Mouse (Mus musculus) left cerebral cortex, postnatal 4 days (tissue): Measurements from ENCODE around the gene Mettl1. TPM values are rescaled to one million over a fixed set of nuclear protein-coding genes. Genes with fewer than 3 reads are reported as not detected.

ENCODE experiments used
- DNase-seq: peaks from one replicate; pipeline ENCODE4 v3.0.0-alpha.2; 2022
- intact Hi-C: fragments of 180-260 bp; cut with DNase I; formaldehyde crosslinking; loops from one replicate; pipeline ENCODE4 v1.15.1; 2025
- total RNA-seq, 2 experiments: library from RNA; stranded (reverse); gene quantifications; 2 replicates each; pipeline ENCODE4 v1.2.3; 2021

Mettl1 gene
- 10 to 100 TPM; 13.8 to 14.9 TPM for total RNA-seq

- peak; percentile 43 for DNase-seq
Observed at GRCm38 (mm10) chr10:127041274-127041766, at the start of gene Mettl1, which contains the start of gene Eef1akmt3. Gene Mettl1, plus strand, starts transcription at chr10:127041414. Gene Eef1akmt3, minus strand, starts transcription at chr10:127041513.

GRCm38 (mm10) chr10:126991676-126992075, 49.5 kb upstream of the Mettl1 start:
- intact Hi-C loops, result loop anchor here (2.0 kb wide), 1 partner anchor 73 kb away; no protein-coding TSS in a partner anchor

More at GRCm38 (mm10) chr10:127041274-127041766, at the start of gene Mettl1, which contains the start of gene Eef1akmt3:
- intact Hi-C loops, result no loop called here

GRCm38 (mm10) chr10:126993621-126994020, 47.6 kb upstream of the Mettl1 start:
- no peak for DNase-seq
- intact Hi-C loops, result no loop called here

More at GRCm38 (mm10) chr10:126991676-126992075, 49.5 kb upstream of the Mettl1 start:
- no peak for DNase-seq

GRCm38 (mm10) chr10:126997340-126998113, 43.7 kb upstream of the Mettl1 start:
- peak; percentile 26 for DNase-seq
- intact Hi-C loops, result no loop called here

- intact Hi-C loops, result no loop called here
- DNase-seq, result no peak
Observed at GRCm38 (mm10) chr10:127000529-127000928, 40.7 kb upstream of the Mettl1 start, which contains the start of gene Avil. Gene Avil, plus strand, starts transcription at chr10:127000709.

- intact Hi-C loops, result no loop called here
- no peak for DNase-seq
Observed at GRCm38 (mm10) chr10:127001297-127001696, 39.9 kb upstream of the Mettl1 start.

GRCm38 (mm10) chr10:127002056-127002455, 39.2 kb upstream of the Mettl1 start:
- no peak for DNase-seq
- intact Hi-C loops, result no loop called here

GRCm38 (mm10) chr10:127002765-127003164, 38.4 kb upstream of the Mettl1 start:
- intact Hi-C loops, result no loop called here
- no peak for DNase-seq

- no peak for DNase-seq
- intact Hi-C loops, result no loop called here
Observed at GRCm38 (mm10) chr10:127003334-127003733, 37.9 kb upstream of the Mettl1 start.

- no peak for DNase-seq
- intact Hi-C loops, result no loop called here
Observed at GRCm38 (mm10) chr10:127003806-127004205, 37.4 kb upstream of the Mettl1 start.

- DNase-seq, result no peak
- intact Hi-C loops, result no loop called here
Observed at GRCm38 (mm10) chr10:127016488-127016887, 24.7 kb upstream of the Mettl1 start.

- no peak for DNase-seq
- intact Hi-C loops, result no loop called here
Observed at GRCm38 (mm10) chr10:127017071-127017470, 24.1 kb upstream of the Mettl1 start.

GRCm38 (mm10) chr10:127018422-127018821, 22.8 kb upstream of the Mettl1 start:
- no peak for DNase-seq
- intact Hi-C loops, result no loop called here

- intact Hi-C loops, result loop anchor here (5.0 kb wide), 1 partner anchor 113 kb away; no protein-coding TSS in a partner anchor
- DNase-seq, result peak; percentile 94
Observed at GRCm38 (mm10) chr10:127030336-127031296, 10.6 kb upstream of the Mettl1 start, which contains the start of gene Tsfm. Gene Tsfm, minus strand, starts transcription at chr10:127030840.

- intact Hi-C loops, result loop anchor here (5.0 kb wide), 1 partner anchor 116 kb away; no protein-coding TSS in a partner anchor
- DNase-seq, result no peak
Observed at GRCm38 (mm10) chr10:127033301-127033741, 7.9 kb upstream of the Mettl1 start.

GRCm38 (mm10) chr10:127036273-127036672, 4.9 kb upstream of the Mettl1 start:
- no peak for DNase-seq
- intact Hi-C loops, result no loop called here

- no peak for DNase-seq
- intact Hi-C loops, result no loop called here
Observed at GRCm38 (mm10) chr10:127037641-127038040, 3.6 kb upstream of the Mettl1 start.

GRCm38 (mm10) chr10:127040569-127041214, 522 bp upstream of the Mettl1 start:
- intact Hi-C loops, result no loop called here
- no peak for DNase-seq

GRCm38 (mm10) chr10:127041774-127042338, 642 bp downstream of the Mettl1 start:
- intact Hi-C loops, result no loop called here
- peak; percentile 91 for DNase-seq
